Mouse (Mus musculus): Measurements from ENCODE around the gene Cd34.

GRCm38 (mm10) chr1:194993409-194993988, 54.9 kb downstream of the Cd34 start:
- TF ChIP-seq CTCF (IDR thresholded peaks at IDR 0.05; ENCODE audit: extremely low read depth, insufficient read depth, insufficient read length, insufficient replicate concordance) (no peak), POLR2A (IDR thresholded peaks at IDR 0.05; ENCODE audit: low read depth, low read length) (no peak)

Data from spleen, adult 2 months (tissue).